Mouse (Mus musculus): ENCODE results near the gene Ssr1.

DNA sequence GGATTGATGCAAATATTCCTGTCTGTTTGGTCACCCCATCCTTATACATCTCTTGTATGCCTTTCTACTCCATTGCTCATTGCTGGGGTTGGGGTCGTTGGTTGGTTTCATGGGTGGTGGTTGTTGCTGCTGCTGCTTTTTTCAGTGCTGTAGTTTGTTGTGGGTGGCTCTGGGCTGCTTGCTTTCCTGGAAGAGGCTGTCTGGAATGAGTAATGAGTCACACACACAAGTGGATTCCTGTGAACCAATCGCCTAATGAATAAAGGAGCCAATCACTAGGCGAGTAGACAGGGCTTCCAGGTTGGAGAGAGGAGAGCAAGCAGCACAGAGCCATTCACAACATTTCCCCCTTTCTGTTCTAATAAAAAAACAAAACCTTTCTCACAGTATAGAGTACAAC lies 57.7 kb downstream of the Ssr1 start:
- TF ChIP-seq CTCF (IDR thresholded peaks at IDR 0.05; ENCODE audit: low read depth, low read length) (no peak), GATA1 (IDR thresholded peaks at IDR 0.05; ENCODE audit: borderline replicate concordance, low read length) (no peak)
